Mouse (Mus musculus): ENCODE results near the gene Sema4a. TPM values are rescaled to one million over a fixed set of nuclear protein-coding genes. Genes with fewer than 3 reads are reported as not detected.

Gene Sema4a
- polyA plus RNA-seq, 1 experiment from 2014 or later: 6.3 TPM

GRCm38 (mm10) chr3:88502031-88502571 is 41.1 kb upstream of the Sema4a start:
- peaks cover 11% of the 10 kb centered on the region; the same call in 1 of the 2 replicates for H3K4me1 ChIP-seq (ENCODE audit: control insufficient read depth, insufficient read depth, low read length)

DNA sequence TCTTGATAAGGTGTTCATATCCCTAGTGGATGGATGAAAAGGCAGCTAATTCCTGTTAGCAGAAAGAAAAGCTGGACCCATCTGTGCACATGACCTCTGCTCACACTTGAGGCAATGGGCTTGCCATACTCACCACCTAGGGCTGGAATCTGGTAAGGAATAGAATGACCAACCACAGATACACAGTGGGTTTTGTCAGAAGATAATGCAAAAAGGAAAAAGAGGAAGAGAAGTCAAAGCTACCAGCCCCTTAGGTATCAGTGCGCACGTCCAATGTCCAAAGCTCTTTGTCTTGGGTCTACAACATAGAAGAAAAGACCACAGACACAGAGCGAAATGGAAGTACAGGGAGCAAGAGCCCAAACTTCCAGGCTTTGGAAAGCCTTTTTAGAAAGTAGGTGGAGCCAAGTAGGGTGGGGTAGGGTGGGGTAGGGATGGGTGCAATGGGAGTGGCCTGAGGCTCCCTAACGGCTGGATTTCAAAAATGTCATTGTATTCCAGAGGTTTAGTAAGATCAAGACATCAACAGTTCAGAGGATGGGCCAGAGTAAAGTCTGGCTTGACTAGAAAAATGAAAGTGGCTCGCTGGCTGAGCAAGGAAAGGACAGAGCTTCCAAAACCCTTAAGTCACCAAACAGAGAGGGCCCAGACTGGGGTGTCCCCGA is 40.5 kb upstream of the Sema4a start:
- Histone ChIP-seq H3K4me3 (ENCODE audit: low read depth, low read length) (peak overlapping the region; percentile 47; the same call in 1 of the 2 replicates), H3K4me1 (ENCODE audit: control insufficient read depth, insufficient read depth, low read length) (peaks cover 11% of the 10 kb centered on the region; the same call in 1 of the 2 replicates), H3K36me3 (ENCODE audit: control insufficient read depth, insufficient read depth, low read length) (no peaks in the 10 kb centered on the region), H3K9me3 (ENCODE audit: control insufficient read depth, low read length) (no peaks in the 10 kb centered on the region), H3K27me3 (ENCODE audit: control insufficient read depth, insufficient read depth, low read length) (peaks cover 22% of the 10 kb centered on the region), H3K27ac (ENCODE audit: low read depth, low read length) (no peak overlapping the region), H3K9ac (ENCODE audit: low read length) (no peak overlapping the region), H3K4me2 (no peak overlapping the region)
- WGBS: 58% methylated on average over 6 of the region's 6 CpGs
- DNase-seq (ENCODE audit: low spot score, missing footprints) (peak; percentile 82), ATAC-seq (ENCODE audit: low FRiP score) (no peak)

More at GRCm38 (mm10) chr3:88502031-88502571, 41.1 kb upstream of the Sema4a start:
- 14% methylated on average over 11 of the region's 11 CpGs for WGBS
- H3K36me3 ChIP-seq (ENCODE audit: control insufficient read depth, insufficient read depth, low read length): no peaks in the 10 kb centered on the region
- H3K4me2 ChIP-seq: peak overlapping the region; percentile 97
- H3K9ac ChIP-seq (ENCODE audit: low read length): peak overlapping the region; percentile 64
- ATAC-seq (ENCODE audit: low FRiP score) (no peak), DNase-seq (ENCODE audit: low spot score, missing footprints) (peak; percentile 72)
- H3K27me3 ChIP-seq (ENCODE audit: control insufficient read depth, insufficient read depth, low read length): peaks cover 22% of the 10 kb centered on the region
- H3K4me3 ChIP-seq (ENCODE audit: low read depth, low read length): peak overlapping the region; percentile 47
- no peaks in the 10 kb centered on the region for H3K9me3 ChIP-seq (ENCODE audit: control insufficient read depth, low read length)
- H3K27ac ChIP-seq (ENCODE audit: low read depth, low read length): no peak overlapping the region

DNA sequence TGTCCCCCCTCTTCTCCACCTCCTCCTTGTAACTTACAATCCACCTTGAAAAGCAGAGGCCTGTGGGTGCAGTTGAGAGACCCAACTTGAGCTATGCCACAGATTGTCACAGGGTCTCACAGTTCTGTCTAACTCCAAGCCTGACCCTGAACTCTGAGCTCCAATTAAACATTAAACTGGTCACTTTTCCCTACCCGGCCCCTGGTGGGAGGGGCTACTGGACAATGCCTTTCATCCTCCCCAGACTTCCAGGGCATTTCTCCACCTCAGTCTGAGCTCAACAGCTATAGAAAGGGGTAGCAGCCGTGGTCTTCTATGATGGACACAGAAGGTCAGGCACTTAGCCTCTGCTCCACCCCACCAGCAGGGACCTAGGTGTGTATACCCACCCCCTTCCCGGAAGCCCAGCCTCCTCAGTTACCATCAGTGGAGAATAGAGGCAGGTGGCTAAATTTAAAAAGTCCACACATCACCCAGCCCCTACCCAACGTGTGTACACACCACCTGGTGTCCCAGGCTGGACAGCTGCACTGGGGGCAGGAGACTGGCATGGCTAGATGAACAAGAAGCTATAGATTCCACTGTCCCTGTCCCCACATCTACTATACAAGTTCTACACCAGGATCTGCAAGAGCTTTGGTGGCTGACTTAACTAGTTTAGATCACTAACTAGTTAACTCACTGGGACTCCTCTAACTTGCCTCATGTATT is 39.8 kb upstream of the Sema4a start:
- Histone ChIP-seq H3K9ac (ENCODE audit: low read length) (no peak overlapping the region), H3K4me2 (no peak overlapping the region; the same call in 1 of the 2 replicates), H3K27ac (ENCODE audit: low read depth, low read length) (no peak overlapping the region), H3K4me3 (ENCODE audit: low read depth, low read length) (no peak overlapping the region), H3K36me3 (ENCODE audit: control insufficient read depth, insufficient read depth, low read length) (no peaks in the 10 kb centered on the region), H3K9me3 (ENCODE audit: control insufficient read depth, low read length) (no peaks in the 10 kb centered on the region), H3K27me3 (ENCODE audit: control insufficient read depth, insufficient read depth, low read length) (peaks cover 22% of the 10 kb centered on the region), H3K4me1 (ENCODE audit: control insufficient read depth, insufficient read depth, low read length) (peaks cover 11% of the 10 kb centered on the region; the same call in 1 of the 2 replicates)
- DNase-seq (ENCODE audit: low spot score, missing footprints) (peak; percentile 75), ATAC-seq (ENCODE audit: low FRiP score) (no peak)
- 50% methylated on average over 4 of the region's 4 CpGs for WGBS

DNA sequence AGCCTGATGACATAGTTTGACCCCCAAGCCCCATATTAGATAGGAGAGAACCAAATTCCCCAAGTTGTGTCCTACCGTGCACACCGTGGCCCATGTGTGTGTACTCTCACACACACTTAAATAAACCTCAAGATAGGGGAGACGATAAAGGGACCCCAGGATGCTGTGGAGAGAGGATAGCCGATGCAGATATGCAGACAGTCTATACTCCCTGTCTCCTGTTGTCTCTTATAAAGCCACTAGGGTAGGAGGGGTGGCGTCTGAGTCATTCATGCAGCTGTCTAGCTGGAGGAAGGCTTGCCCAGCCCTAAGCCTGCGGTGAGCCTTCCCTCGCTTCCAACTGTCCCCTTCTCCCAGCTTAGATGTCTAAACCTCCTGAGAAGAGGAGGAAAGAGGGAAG is 39.1 kb upstream of the Sema4a start:
- Histone ChIP-seq H3K27me3 (ENCODE audit: control insufficient read depth, insufficient read depth, low read length) (peaks cover 22% of the 10 kb centered on the region), H3K4me3 (ENCODE audit: low read depth, low read length) (no peak overlapping the region), H3K4me2 (no peak overlapping the region), H3K4me1 (ENCODE audit: control insufficient read depth, insufficient read depth, low read length) (peaks cover 11% of the 10 kb centered on the region; the same call in 1 of the 2 replicates), H3K9me3 (ENCODE audit: control insufficient read depth, low read length) (no peaks in the 10 kb centered on the region), H3K9ac (ENCODE audit: low read length) (no peak overlapping the region), H3K27ac (ENCODE audit: low read depth, low read length) (no peak overlapping the region), H3K36me3 (ENCODE audit: control insufficient read depth, insufficient read depth, low read length) (no peaks in the 10 kb centered on the region)
- ATAC-seq (ENCODE audit: low FRiP score) (no peak), DNase-seq (ENCODE audit: low spot score, missing footprints) (peak; percentile 78)
- WGBS: 86% methylated on average over 7 of the region's 7 CpGs

DNA sequence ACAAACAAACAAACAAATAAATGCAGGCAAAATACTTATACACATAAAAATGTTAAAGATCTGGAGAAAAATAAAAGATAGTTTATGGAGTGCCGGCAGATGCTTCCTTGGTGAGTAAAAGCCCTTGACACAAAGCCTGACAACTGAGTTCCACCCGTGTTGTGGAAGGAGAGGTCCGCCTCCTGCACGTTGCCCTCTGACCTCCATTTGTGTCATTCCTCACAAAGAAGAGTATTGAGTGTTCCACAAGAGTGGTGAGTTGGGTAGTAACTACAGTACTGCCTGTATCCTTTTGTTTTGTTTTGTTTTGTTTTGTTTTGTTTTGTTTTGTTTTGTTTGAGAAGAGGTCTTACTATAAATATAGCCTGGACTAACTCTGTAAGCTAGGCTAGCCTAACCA is 38.6 kb upstream of the Sema4a start:
- Histone ChIP-seq H3K4me3 (ENCODE audit: low read depth, low read length) (no peak overlapping the region), H3K9ac (ENCODE audit: low read length) (no peak overlapping the region), H3K4me2 (no peak overlapping the region), H3K27ac (ENCODE audit: low read depth, low read length) (no peak overlapping the region), H3K9me3 (ENCODE audit: control insufficient read depth, low read length) (no peaks in the 10 kb centered on the region), H3K36me3 (ENCODE audit: control insufficient read depth, insufficient read depth, low read length) (no peaks in the 10 kb centered on the region), H3K4me1 (ENCODE audit: control insufficient read depth, insufficient read depth, low read length) (peaks cover 11% of the 10 kb centered on the region; the same call in 1 of the 2 replicates), H3K27me3 (ENCODE audit: control insufficient read depth, insufficient read depth, low read length) (peaks cover 22% of the 10 kb centered on the region)
- DNase-seq (ENCODE audit: low spot score, missing footprints) (no peak), ATAC-seq (ENCODE audit: low FRiP score) (no peak)
- WGBS: 72% methylated on average over 4 of the region's 4 CpGs

DNA sequence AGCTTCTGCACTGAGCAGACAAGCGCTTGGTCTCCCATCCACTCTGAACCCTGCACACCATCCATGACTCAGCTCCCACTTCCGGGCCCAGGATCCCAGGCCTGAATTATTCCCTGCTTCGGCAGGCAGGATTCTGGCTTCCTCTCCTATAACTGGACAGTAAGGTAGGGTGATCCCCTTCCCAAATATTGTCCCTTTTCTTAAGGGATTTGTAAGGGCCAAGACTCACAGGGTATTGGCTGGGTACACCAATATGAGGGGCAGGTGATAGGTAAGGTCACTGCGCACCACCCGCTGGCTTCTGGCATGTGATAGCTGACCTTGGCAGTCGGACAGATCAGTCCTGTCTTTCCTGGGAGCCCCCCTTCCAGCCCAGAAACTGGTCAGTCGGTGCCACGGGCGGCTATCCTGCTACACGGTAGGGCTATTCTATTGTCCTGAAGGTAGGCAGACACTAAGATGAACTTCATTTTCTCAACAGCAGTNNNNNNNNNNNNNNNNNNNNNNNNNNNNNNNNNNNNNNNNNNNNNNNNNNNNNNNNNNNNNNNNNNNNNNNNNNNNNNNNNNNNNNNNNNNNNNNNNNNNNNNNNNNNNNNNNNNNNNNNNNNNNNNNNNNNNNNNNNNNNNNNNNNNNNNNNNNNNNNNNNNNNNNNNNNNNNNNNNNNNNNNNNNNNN is 34.9 kb upstream of the Sema4a start:
- H3K27ac ChIP-seq (ENCODE audit: low read depth, low read length): no peak overlapping the region
- H3K4me2 ChIP-seq: no peak overlapping the region
- DNase-seq (ENCODE audit: low spot score, missing footprints) (no peak), ATAC-seq (ENCODE audit: low FRiP score) (no peak)
- no peak overlapping the region for H3K4me3 ChIP-seq (ENCODE audit: low read depth, low read length)
- H3K9ac ChIP-seq (ENCODE audit: low read length): no peak overlapping the region
- H3K27me3 ChIP-seq (ENCODE audit: control insufficient read depth, insufficient read depth, low read length): no peaks in the 10 kb centered on the region; the same call in 1 of the 2 replicates
- no peaks in the 10 kb centered on the region for H3K36me3 ChIP-seq (ENCODE audit: control insufficient read depth, insufficient read depth, low read length)
- no peaks in the 10 kb centered on the region for H3K9me3 ChIP-seq (ENCODE audit: control insufficient read depth, low read length)
- WGBS: 83% methylated on average over 10 of the region's 10 CpGs
- peaks cover 9% of the 10 kb centered on the region for H3K4me1 ChIP-seq (ENCODE audit: control insufficient read depth, insufficient read depth, low read length)

- Histone ChIP-seq H3K4me1 (ENCODE audit: control insufficient read depth, insufficient read depth, low read length) (peaks cover 9% of the 10 kb centered on the region), H3K4me3 (ENCODE audit: low read depth, low read length) (no peak overlapping the region), H3K4me2 (no peak overlapping the region), H3K36me3 (ENCODE audit: control insufficient read depth, insufficient read depth, low read length) (no peaks in the 10 kb centered on the region), H3K27me3 (ENCODE audit: control insufficient read depth, insufficient read depth, low read length) (no peaks in the 10 kb centered on the region; the same call in 1 of the 2 replicates), H3K27ac (ENCODE audit: low read depth, low read length) (no peak overlapping the region), H3K9me3 (ENCODE audit: control insufficient read depth, low read length) (no peaks in the 10 kb centered on the region), H3K9ac (ENCODE audit: low read length) (no peak overlapping the region)
- WGBS: 71% methylated on average over 9 of the region's 9 CpGs
- ATAC-seq (ENCODE audit: low FRiP score) (no peak), DNase-seq (ENCODE audit: low spot score, missing footprints) (no peak)
Measured at GRCm38 (mm10) chr3:88494836-88495628, 34.0 kb upstream of the Sema4a start.

DNA sequence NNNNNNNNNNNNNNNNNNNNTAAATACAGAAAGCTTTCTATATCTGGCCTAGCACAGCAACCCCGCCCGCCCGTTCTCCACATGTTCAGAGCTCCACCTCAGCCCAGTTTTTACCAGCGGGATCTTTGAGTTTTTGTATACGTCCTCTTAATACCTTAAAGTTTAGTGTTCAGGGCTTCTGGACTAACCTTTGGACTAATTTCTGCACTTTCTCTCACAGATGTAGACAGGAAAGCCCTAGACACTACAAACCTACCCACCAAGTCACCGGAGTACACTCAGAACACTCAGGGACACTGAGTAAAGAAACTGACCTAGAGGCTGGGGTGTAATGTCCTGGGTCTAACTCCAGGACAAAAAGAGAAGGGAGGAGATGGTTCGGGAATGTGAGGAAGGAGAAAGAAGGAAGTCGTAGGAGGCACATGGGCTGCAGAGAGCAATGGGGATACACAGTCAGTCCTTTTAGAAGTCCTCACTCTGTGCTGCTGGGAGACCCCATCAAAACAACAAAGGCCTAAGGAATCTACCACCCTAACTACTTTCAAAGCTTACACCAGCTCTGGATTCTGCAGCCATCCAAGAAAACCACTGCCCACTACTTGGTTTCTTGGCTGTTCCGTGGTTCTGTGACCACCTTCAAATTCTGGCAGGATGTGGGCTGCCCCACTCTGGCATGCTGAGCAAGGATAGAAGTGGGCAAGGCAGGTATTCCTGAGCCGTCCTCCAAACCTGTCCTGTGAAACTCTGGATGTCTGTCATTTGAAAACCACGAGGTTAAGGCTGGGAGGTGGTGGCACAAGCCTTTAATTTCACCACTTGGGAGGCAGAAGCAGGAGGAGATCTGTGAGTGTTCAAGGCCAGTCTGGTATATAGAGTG is 33.0 kb upstream of the Sema4a start:
- Histone ChIP-seq H3K4me2 (no peak overlapping the region), H3K36me3 (ENCODE audit: control insufficient read depth, insufficient read depth, low read length) (no peaks in the 10 kb centered on the region), H3K27me3 (ENCODE audit: control insufficient read depth, insufficient read depth, low read length) (no peaks in the 10 kb centered on the region; the same call in 1 of the 2 replicates), H3K9me3 (ENCODE audit: control insufficient read depth, low read length) (no peaks in the 10 kb centered on the region), H3K4me3 (ENCODE audit: low read depth, low read length) (no peak overlapping the region), H3K4me1 (ENCODE audit: control insufficient read depth, insufficient read depth, low read length) (peaks cover 9% of the 10 kb centered on the region), H3K27ac (ENCODE audit: low read depth, low read length) (no peak overlapping the region), H3K9ac (ENCODE audit: low read length) (no peak overlapping the region)
- no peak for ATAC-seq (ENCODE audit: low FRiP score)
- 79% methylated on average over 11 of the region's 11 CpGs for WGBS
- peak; percentile 69 for DNase-seq (ENCODE audit: low spot score, missing footprints)
